Mouse (Mus musculus): ENCODE measurements around the gene Gm11549. TPM values are rescaled to one million over a fixed set of nuclear protein-coding genes. Genes with fewer than 3 reads are reported as not detected.

Gene Gm11549
- polyA plus RNA-seq (2012; rRNA removed) = not detected in 2 replicates

DNA sequence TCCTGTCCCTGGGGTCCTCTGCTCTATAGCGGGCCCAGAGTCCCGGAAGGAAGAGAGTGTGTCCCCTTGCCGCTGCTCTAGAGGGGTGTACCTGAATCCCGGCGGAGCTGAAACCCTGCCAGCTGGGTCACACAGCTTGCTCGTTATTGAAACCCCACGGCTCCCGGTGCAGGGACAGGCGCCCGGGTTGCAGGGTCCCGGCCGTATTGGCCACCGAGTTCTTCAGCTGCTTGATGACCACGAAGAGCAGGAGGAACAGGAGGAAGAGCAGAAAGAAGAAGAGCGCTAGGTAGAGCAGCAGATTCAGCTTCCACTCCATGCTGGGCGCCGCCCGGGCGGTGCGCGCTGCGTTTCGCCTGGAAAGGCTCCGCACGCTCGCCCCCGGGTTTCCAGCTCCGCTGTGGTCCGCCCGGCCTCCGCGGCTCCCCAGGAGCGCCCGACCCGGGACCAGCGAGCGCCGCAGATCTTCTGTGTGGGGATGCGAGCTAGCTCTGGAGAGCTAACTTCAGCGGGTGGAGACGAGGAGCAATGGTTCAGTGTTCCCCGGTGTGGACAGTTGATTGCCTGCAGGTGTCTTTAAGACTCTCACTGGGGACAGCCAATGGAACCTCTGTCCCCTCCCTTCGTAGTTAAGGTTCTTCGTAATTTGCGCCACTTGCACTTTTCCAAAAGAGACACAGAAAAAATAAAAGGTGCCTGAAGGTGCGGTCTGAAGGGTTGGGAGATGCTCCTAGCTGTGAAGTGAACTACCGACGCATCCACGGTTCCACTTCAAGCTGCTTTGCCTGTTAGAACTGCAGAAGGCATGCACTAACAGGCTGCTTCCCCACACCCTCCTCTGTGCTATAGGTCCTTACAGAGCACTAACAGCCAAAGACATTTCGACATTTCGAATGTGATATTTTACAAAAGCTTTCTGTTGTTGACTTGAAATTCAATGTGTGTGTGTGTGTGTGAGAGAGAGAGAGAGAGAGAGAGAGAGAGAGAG lies at the start of gene Gm11549:
TSS of gene Gm11549 (minus strand) at position 741 of the 988 bp plus-strand sequence.

DNA sequence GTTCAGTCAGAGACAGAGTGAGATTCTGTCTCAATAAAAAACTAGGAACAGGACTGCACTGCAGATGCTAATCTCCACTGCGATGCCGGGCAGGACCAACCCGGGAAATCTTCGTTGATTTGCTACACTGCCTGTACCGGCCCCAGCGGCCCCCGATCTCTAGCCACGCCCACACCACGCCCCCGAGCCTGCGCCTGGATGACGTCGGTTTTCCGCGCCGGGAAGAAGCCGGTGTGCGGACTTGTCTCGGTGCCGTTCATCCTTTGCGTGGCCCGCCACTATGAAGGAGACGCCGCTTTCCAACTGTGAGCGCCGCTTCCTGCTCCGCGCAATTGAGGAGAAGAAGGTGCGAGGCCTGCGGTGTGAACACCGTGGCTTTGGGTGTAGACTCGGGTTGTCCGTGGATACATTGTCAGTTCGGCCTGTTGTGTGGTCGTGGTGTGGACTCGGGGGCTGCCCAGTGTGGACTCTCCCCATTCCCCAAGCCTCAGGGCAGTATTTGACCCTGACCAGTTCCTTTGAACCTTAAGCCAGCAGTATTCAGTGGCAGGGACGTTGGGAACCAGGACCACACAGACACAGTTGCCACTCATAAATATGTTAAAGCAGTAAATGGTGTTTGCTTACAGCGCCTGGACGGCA lies 30.9 kb upstream of the Gm11549 start, which contains the start of gene Exosc9:
TSS of gene Exosc9 (plus strand) at position 201 of the 642 bp plus-strand sequence.

DNA sequence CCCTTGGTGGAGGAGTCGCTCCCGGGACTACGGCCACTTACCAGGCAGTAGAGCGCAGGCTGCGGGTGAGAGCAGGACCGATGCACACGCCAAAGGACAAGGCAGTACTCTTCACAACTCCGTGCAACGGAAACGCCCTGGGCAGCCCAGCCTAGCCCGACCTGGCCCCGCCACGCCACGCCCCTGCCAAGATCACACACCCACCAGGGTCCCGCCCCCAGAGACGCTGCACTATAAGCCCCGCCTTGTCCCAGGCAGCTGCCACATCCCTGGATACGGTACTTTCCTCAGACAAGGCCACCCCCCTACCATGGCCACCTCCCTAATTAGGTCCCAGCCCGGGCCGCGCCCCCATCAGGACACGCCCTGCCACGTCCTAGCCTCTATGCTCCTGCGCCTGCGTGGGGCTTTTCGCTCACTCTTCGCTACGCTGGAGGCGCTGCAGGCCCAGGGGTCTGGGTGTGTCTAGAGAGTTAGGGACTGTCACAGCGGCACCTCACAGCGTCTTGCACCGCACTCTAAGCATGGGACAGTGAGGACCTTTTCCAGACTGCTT lies 46.0 kb downstream of the Gm11549 start, which contains the start of the genes Anxa5 and 1810062G17Rik:
TSS of gene Anxa5 (minus strand) at position 363 of the 556 bp plus-strand sequence.
TSS of gene 1810062G17Rik (plus strand) at position 406 of the 556 bp plus-strand sequence.

Other genes with a start within 250 kb of the Gm11549 start
- gene Anxa5, start 45.9 kb downstream of the Gm11549 start, polyA plus RNA-seq (2012; rRNA removed) = 72.7 and 80.8 TPM in 2 replicates
- 2.2 and 3.1 TPM in 2 replicates for gene 1810062G17Rik, start 45.9 kb downstream of the Gm11549 start, polyA plus RNA-seq (2012; rRNA removed)
- gene Exosc9, start 30.8 kb upstream of the Gm11549 start, polyA plus RNA-seq (2012; rRNA removed) = 15.4 and 15.5 TPM in 2 replicates
- gene Ccna2, start 50.3 kb upstream of the Gm11549 start, polyA plus RNA-seq (2012; rRNA removed) = 68.7 and 69.3 TPM in 2 replicates
- 3.1 and 3.5 TPM in 2 replicates for gene Bbs7, start 91.7 kb upstream of the Gm11549 start, polyA plus RNA-seq (2012; rRNA removed)
- 0.29 and 0.53 TPM in 2 replicates for gene Trpc3, start 168.4 kb upstream of the Gm11549 start, polyA plus RNA-seq (2012; rRNA removed)

Measured in liver, embryonic 18 days (tissue).